8 mouse cellular contexts compared by ENCODE assay signal in genomic region chr9:88599206-88600162, GRCm38 (mm10). TPM values are rescaled to one million over a fixed set of nuclear protein-coding genes. Genes with fewer than 3 reads are reported as not detected.
DNase-seq lines count a peak whose midpoint lies in the region; ATAC-seq lines count a peak whose summit lies in the region.
"Not testable (repeated sequence)": the region's sequence is repeated elsewhere in the genome, so short reads cannot be mapped to it uniquely, and the experiment has no call there.

No protein-coding gene starts in this region.

- intact Hi-C loops in left cerebral cortex, postnatal 14 days (cut with DNase I), result not testable (repeated sequence)

- not testable (repeated sequence) for H3K27me3 ChIP-seq in intestine, embryonic 14.5 days (replicated peaks; ENCODE audit: control insufficient read depth, insufficient read depth, low read length)

- peak; percentile 90 for DNase-seq in adipocyte (ENCODE audit: low spot score)
- DNase-seq in embryo, embryonic 10 days (ENCODE audit: low spot score), result peak; percentile 96
- DNase-seq in gastrocnemius, postnatal 25 days, result peak; percentile 98
- peak; percentile 95 for DNase-seq in intestine, embryonic 14.5 days (ENCODE audit: low spot score)
- DNase-seq in left cerebral cortex, postnatal 14 days (ENCODE audit: low spot score in 2 of 2), result peak; percentile 99 to 100
- DNase-seq in mesoderm, embryonic 11.5 days (ENCODE audit: low read depth, low spot score), result peak; percentile 92
- DNase-seq in right cerebral cortex, postnatal 36 days (ENCODE audit: low spot score in 2 of 2), result peak; percentile 97
- peak; percentile 85 for DNase-seq in yolk sac, embryonic 10.5 days (ENCODE audit: low spot score)

- H3K4me2 ChIP-seq in intestine, embryonic 14.5 days (ENCODE audit: low read length), result peak overlapping the region; percentile 43

- H3K27ac ChIP-seq in intestine, embryonic 14.5 days (ENCODE audit: low read depth), result not testable (repeated sequence)

- not testable (repeated sequence) for H3K36me3 ChIP-seq in intestine, embryonic 14.5 days (ENCODE audit: control insufficient read depth, insufficient read depth, low read length)

- not testable (repeated sequence) for H3K9ac ChIP-seq in intestine, embryonic 14.5 days (ENCODE audit: low read length)

- H3K4me1 ChIP-seq in intestine, embryonic 14.5 days (replicated peaks; ENCODE audit: control insufficient read depth, insufficient read depth, low read length), result not testable (repeated sequence)

- WGBS in intestine, embryonic 14.5 days, result 1% methylated on average over 43 of the region's 50 CpGs

- peak overlapping the region; percentile 28 for H3K4me3 ChIP-seq in intestine, embryonic 14.5 days (ENCODE audit: low read depth, low read length)

- H3K9me3 ChIP-seq in intestine, embryonic 14.5 days (ENCODE audit: control insufficient read depth, low read length), result not testable (repeated sequence)

- peak; percentile 99 for ATAC-seq in intestine, embryonic 14.5 days (replicated peaks; ENCODE audit: low FRiP score, low TSS enrichment, low read depth)

RNA-seq across cellular contexts. Expression of gene Trim43a, which starts 18.8 kb away (rescaled TPM):
- not detected for total RNA-seq in gastrocnemius, postnatal 25 days (2021)
- polyA plus RNA-seq in intestine, embryonic 14.5 days (2014; fragmentation: Nextera tagmentation; extraction: Ambion mirVana), result 0.08 TPM in 1 of 2 replicates, not detected in the other
- total RNA-seq in left cerebral cortex, postnatal 14 days (2021), result 1 to 10 TPM; 1.8 TPM

RNA-seq across cellular contexts. Expression of gene Zfp949, which starts 51.7 kb away (rescaled TPM):
- 1 to 10 TPM; 6.2 to 6.5 TPM for total RNA-seq in gastrocnemius, postnatal 25 days (2021)
- polyA plus RNA-seq in intestine, embryonic 14.5 days (2014; fragmentation: Nextera tagmentation; extraction: Ambion mirVana), result 8.8 and 9.6 TPM in 2 replicates
- total RNA-seq in left cerebral cortex, postnatal 14 days (2021), result 10 to 100 TPM; 17.3 to 19.7 TPM
